Mouse (Mus musculus): Measurements from ENCODE around the gene Vash1.

DNA sequence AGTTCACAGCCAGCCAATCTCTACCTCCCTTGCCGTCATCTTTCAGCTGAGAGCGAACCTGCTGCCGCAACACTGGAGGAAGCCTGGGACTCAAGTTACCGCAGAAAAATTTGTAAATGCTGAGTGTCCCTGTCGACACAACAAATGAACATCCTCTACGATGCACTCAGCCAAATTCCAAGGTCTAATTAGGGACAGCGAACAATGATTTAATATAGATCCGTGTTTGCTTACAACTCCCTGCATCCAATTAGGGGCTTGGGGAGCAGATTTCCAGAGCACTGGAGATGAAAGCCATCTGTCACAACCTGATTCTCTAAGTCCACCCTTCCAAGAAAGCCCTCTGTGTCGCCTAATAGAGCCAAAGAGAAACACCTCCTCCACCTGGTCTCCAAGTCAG is 31.2 kb upstream of the Vash1 start:
- no peak for TF ChIP-seq CTCF (conservative IDR thresholded peaks at IDR 0.05; ENCODE audit: low read length)
- TF ChIP-seq POU5F1 (IDR thresholded peaks at IDR 0.05; ENCODE audit: borderline replicate concordance, low read length) = no peak
